Mouse (Mus musculus) liver, embryonic 18 days (tissue): Measurements from ENCODE around the gene Rad51ap2. TPM values are rescaled to one million over a fixed set of nuclear protein-coding genes. Genes with fewer than 3 reads are reported as not detected.

ENCODE experiments used
- polyA plus RNA-seq: library from polyadenylated mRNA; depleted of rRNA; stranded (reverse); fragments of >200 nt; gene quantifications from 2 replicates; pipeline ENCODE4 v1.2.3, GENCODE M21; 2012; rRNA removed

Rad51ap2 gene
- polyA plus RNA-seq: not detected in 2 replicates

DNA sequence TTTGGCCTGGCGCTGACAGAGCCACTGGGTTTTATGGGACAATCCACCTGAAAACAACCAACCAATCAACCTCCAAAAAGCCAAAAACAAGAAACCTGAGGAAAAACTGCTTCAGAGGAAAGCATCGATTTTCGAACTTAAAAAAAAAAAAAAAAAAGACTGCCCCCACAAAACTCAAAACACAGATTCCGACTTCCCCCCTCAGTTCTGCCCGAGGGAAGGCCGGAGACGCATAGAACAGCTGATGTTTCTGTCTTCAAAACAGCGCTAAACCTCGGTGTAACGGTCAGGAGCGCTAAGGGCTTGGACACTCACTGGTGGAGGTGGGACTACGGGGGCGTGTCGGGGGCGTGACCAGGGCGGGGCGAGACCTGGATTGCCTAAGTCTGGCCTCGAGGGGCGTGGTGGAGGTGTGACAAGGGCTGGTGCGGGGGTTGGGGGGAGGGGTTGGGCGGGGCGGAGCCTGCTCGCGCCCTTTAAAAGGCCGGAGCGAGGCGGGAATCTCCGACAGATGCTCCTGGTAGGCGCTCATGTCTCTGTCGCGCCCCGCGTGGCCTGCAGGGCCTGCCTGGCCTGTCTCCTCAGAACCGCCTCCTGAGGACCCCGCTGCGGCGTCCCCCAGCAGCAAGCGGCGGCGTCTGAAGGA lies at the start of gene Rad51ap2:
Gene Rad51ap2, plus strand, starts transcription at position 531 of the 646 bp plus-strand sequence.

DNA sequence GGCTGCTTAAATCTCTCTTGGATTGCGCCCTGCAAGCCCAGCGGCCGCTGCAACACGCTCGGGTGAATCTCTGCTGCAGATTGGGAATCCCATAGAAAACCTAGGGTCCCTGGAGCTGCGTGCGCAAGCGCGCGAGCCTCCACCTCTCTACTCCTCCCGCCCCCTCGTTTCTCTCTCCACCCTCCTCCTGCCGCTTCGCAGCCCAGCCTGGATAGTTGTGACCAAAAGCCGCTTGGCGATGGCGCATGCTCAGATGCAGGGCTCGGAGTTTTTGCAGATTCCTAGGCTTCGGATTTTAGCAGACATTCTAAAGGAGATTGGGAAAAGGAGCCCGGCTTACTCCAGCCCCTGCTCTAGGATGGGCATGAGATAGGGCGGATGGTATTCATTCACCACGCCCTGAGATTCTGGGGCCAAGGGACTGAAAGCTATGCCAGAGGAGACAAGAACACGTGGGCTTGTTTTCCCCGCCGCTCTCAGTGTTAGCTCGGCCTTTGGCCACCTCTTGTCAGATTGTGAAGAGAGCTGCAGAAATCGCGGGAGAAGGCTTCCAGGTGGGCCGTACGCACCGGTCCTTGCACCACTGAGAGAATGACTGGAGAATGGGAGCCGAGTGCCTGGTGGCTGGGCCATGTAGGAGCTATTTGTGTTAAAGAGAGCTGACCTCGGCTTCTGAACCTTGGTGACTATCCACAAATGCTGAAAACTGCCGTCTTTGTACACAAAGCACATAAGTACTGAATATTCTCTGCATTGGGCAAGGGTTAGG lies 19.2 kb upstream of the Rad51ap2 start, which contains the start of gene Vsnl1:
Gene Vsnl1, minus strand, starts transcription at position 117 of the 769 bp plus-strand sequence.

Other genes starting within 250 kb of the Rad51ap2 start
- not detected in 2 replicates for gene Msgn1, start 247.1 kb upstream of the Rad51ap2 start, polyA plus RNA-seq
- 2.1 and 2.2 TPM in 2 replicates for gene Gen1, start 190.3 kb upstream of the Rad51ap2 start, polyA plus RNA-seq
- gene Smc6, start 190.2 kb upstream of the Rad51ap2 start, polyA plus RNA-seq: 12.6 and 14.6 TPM in 2 replicates
- gene Vsnl1, start 19.5 kb upstream of the Rad51ap2 start, polyA plus RNA-seq: 0.02 TPM in 2 replicates